Mouse (Mus musculus): Measurements from ENCODE around the gene Angptl2. TPM values are rescaled to one million over a fixed set of nuclear protein-coding genes. Genes with fewer than 3 reads are reported as not detected.
A peak's percentile ranks its signal among the peaks of the same experiment; 100 is the strongest.

Gene Angptl2
- total RNA-seq (2021), result 1 to 10 TPM; 4.4 to 4.5 TPM

GRCm38 (mm10) chr2:33215700-33216509 lies at the start of gene Angptl2:
TSS of gene Angptl2 (plus strand) at chr2:33216069.
- peak; percentile 77 to 93 for DNase-seq (ENCODE audit: extremely low spot score in 1 of 2, low spot score in 2 of 2)
- intact Hi-C loops (cut with DNase I), result no loop called here

GRCm38 (mm10) chr2:33167060-33167459 lies 48.8 kb upstream of the Angptl2 start:
- intact Hi-C loops (cut with DNase I), result no loop called here
- no peak for DNase-seq (ENCODE audit: extremely low spot score in 1 of 2, low spot score in 2 of 2)

GRCm38 (mm10) chr2:33169445-33169844 lies 46.4 kb upstream of the Angptl2 start:
- intact Hi-C loops (cut with DNase I), result no loop called here
- no peak for DNase-seq (ENCODE audit: extremely low spot score in 1 of 2, low spot score in 2 of 2)

- intact Hi-C loops (cut with DNase I), result no loop called here
- no peak for DNase-seq (ENCODE audit: extremely low spot score in 1 of 2, low spot score in 2 of 2)
Measured at GRCm38 (mm10) chr2:33170777-33171565, 44.9 kb upstream of the Angptl2 start.

GRCm38 (mm10) chr2:33173126-33173525 lies 42.7 kb upstream of the Angptl2 start:
- no peak for DNase-seq (ENCODE audit: extremely low spot score in 1 of 2, low spot score in 2 of 2)
- intact Hi-C loops (cut with DNase I), result no loop called here

GRCm38 (mm10) chr2:33173686-33174085 lies 42.2 kb upstream of the Angptl2 start:
- no peak for DNase-seq (ENCODE audit: extremely low spot score in 1 of 2, low spot score in 2 of 2)
- intact Hi-C loops (cut with DNase I), result no loop called here

- intact Hi-C loops (cut with DNase I), result no loop called here
- DNase-seq (ENCODE audit: extremely low spot score in 1 of 2, low spot score in 2 of 2), result no peak
Measured at GRCm38 (mm10) chr2:33176516-33176915, 39.4 kb upstream of the Angptl2 start.

- intact Hi-C loops (cut with DNase I), result no loop called here
- DNase-seq (ENCODE audit: extremely low spot score in 1 of 2, low spot score in 2 of 2), result no peak
Measured at GRCm38 (mm10) chr2:33176921-33177320, 38.9 kb upstream of the Angptl2 start.

- DNase-seq (ENCODE audit: extremely low spot score in 1 of 2, low spot score in 2 of 2), result no peak
- intact Hi-C loops (cut with DNase I), result no loop called here
Measured at GRCm38 (mm10) chr2:33177443-33178242, 38.2 kb upstream of the Angptl2 start.

GRCm38 (mm10) chr2:33178243-33178932 lies 37.5 kb upstream of the Angptl2 start:
- DNase-seq (ENCODE audit: extremely low spot score in 1 of 2, low spot score in 2 of 2), result peak in 1 of 2 experiments; percentile 54
- intact Hi-C loops (cut with DNase I), result no loop called here

- intact Hi-C loops (cut with DNase I), result no loop called here
Measured at GRCm38 (mm10) chr2:33179171-33179929, 36.5 kb upstream of the Angptl2 start.

GRCm38 (mm10) chr2:33179930-33180630 lies 35.8 kb upstream of the Angptl2 start:
- DNase-seq (ENCODE audit: extremely low spot score in 1 of 2, low spot score in 2 of 2), result no peak
- intact Hi-C loops (cut with DNase I), result no loop called here

More at GRCm38 (mm10) chr2:33179171-33179929, 36.5 kb upstream of the Angptl2 start:
- DNase-seq (ENCODE audit: extremely low spot score in 1 of 2, low spot score in 2 of 2), result no peak

GRCm38 (mm10) chr2:33183321-33183720 lies 32.5 kb upstream of the Angptl2 start:
- no peak for DNase-seq (ENCODE audit: extremely low spot score in 1 of 2, low spot score in 2 of 2)
- intact Hi-C loops (cut with DNase I), result no loop called here

GRCm38 (mm10) chr2:33184641-33185040 lies 31.2 kb upstream of the Angptl2 start:
- intact Hi-C loops (cut with DNase I), result no loop called here
- DNase-seq (ENCODE audit: extremely low spot score in 1 of 2, low spot score in 2 of 2), result no peak

- intact Hi-C loops (cut with DNase I), result no loop called here
- peak in 1 of 2 experiments; percentile 63 for DNase-seq (ENCODE audit: extremely low spot score in 1 of 2, low spot score in 2 of 2)
Measured at GRCm38 (mm10) chr2:33185258-33185657, 30.6 kb upstream of the Angptl2 start.

GRCm38 (mm10) chr2:33186505-33186904 lies 29.4 kb upstream of the Angptl2 start:
- intact Hi-C loops (cut with DNase I), result no loop called here
- DNase-seq (ENCODE audit: extremely low spot score in 1 of 2, low spot score in 2 of 2), result no peak

- no peak for DNase-seq (ENCODE audit: extremely low spot score in 1 of 2, low spot score in 2 of 2)
- intact Hi-C loops (cut with DNase I), result no loop called here
Measured at GRCm38 (mm10) chr2:33187874-33188273, 28.0 kb upstream of the Angptl2 start.

Data from left cerebral cortex, postnatal 10 days (tissue).